Mouse (Mus musculus) kidney, postnatal 14 days (tissue): Measurements from ENCODE around the gene Add2.

ENCODE experiments used
- DNase-seq: peaks from one replicate; pipeline ENCODE4 v3.0.0; 2022; ENCODE audit warnings: mixed read lengths

The Add2 gene

GRCm38 (mm10) chr6:86050586-86051268 lies 22.2 kb downstream of the Add2 start:
- DNase-seq, result no peak

GRCm38 (mm10) chr6:86052032-86052459 lies 23.6 kb downstream of the Add2 start:
- DNase-seq, result peak; percentile 7

- no peak for DNase-seq
Observed at GRCm38 (mm10) chr6:86052556-86052955, 24.1 kb downstream of the Add2 start.

- no peak for DNase-seq
Observed at GRCm38 (mm10) chr6:86053099-86053498, 24.6 kb downstream of the Add2 start.

GRCm38 (mm10) chr6:86053594-86053993 lies 25.1 kb downstream of the Add2 start:
- DNase-seq, result no peak

GRCm38 (mm10) chr6:86058475-86058874 lies 30.0 kb downstream of the Add2 start:
- no peak for DNase-seq

- no peak for DNase-seq
Observed at GRCm38 (mm10) chr6:86059151-86059853, 30.8 kb downstream of the Add2 start.

- no peak for DNase-seq
Observed at GRCm38 (mm10) chr6:86060170-86060569, 31.7 kb downstream of the Add2 start.

GRCm38 (mm10) chr6:86062226-86062625 lies 33.7 kb downstream of the Add2 start:
- no peak for DNase-seq

- DNase-seq, result no peak
Observed at GRCm38 (mm10) chr6:86062684-86063083, 34.2 kb downstream of the Add2 start.

- DNase-seq, result no peak
Observed at GRCm38 (mm10) chr6:86064318-86065016, 36.0 kb downstream of the Add2 start.

GRCm38 (mm10) chr6:86066727-86067126 lies 38.2 kb downstream of the Add2 start:
- no peak for DNase-seq

GRCm38 (mm10) chr6:86067145-86067544 lies 38.7 kb downstream of the Add2 start:
- DNase-seq, result no peak

GRCm38 (mm10) chr6:86069009-86069408 lies 40.5 kb downstream of the Add2 start:
- no peak for DNase-seq

- no peak for DNase-seq
Observed at GRCm38 (mm10) chr6:86069856-86070255, 41.4 kb downstream of the Add2 start.

- no peak for DNase-seq
Observed at GRCm38 (mm10) chr6:86070277-86070676, 41.8 kb downstream of the Add2 start.

GRCm38 (mm10) chr6:86073882-86074281 lies 45.4 kb downstream of the Add2 start:
- no peak for DNase-seq

- no peak for DNase-seq
Observed at GRCm38 (mm10) chr6:86074538-86075204, 46.2 kb downstream of the Add2 start.

- DNase-seq, result no peak
Observed at GRCm38 (mm10) chr6:86076525-86076924, 48.0 kb downstream of the Add2 start.

- DNase-seq, result no peak
Observed at GRCm38 (mm10) chr6:86077880-86078279, 49.4 kb downstream of the Add2 start.

- DNase-seq, result no peak
Observed at GRCm38 (mm10) chr6:86078361-86079010, 50.0 kb downstream of the Add2 start.

- no peak for DNase-seq
Observed at GRCm38 (mm10) chr6:86079323-86079722, 50.8 kb downstream of the Add2 start.

GRCm38 (mm10) chr6:86085518-86085917 lies 57.0 kb downstream of the Add2 start:
- DNase-seq, result peak; percentile 50
